Mouse (Mus musculus): ENCODE data around the gene Lmx1a. TPM values are rescaled to one million over a fixed set of nuclear protein-coding genes. Genes with fewer than 3 reads are reported as not detected.
A peak's percentile ranks its signal among the peaks of the same experiment; 100 is the strongest.

The Lmx1a gene
- polyA plus RNA-seq, 1 experiment from 2014 or later = 19.5 TPM

- no peak overlapping the region; the same call in 1 of the 2 replicates for H3K27ac ChIP-seq (replicated peaks)
- peaks cover 14% of the 10 kb centered on the region for H3K4me1 ChIP-seq
- peaks cover 75% of the 10 kb centered on the region for H3K27me3 ChIP-seq
- no peaks in the 10 kb centered on the region for H3K36me3 ChIP-seq
- H3K9me3 ChIP-seq = 0 out of 2 replicates have a peak, but pooled peaks cover 4% of the 10 kb centered on the region
- H3K4me2 ChIP-seq (replicated peaks) = no peak overlapping the region
- H3K9ac ChIP-seq (replicated peaks) = no peak overlapping the region
- WGBS = 24% methylated on average over 6 of the region's 6 CpGs
- no peak for ATAC-seq (ENCODE audit: low FRiP score, low read depth)
- H3K4me3 ChIP-seq = no peak overlapping the region
These were observed 10.7 kb downstream of the Lmx1a start for GRCm38 (mm10) chr1:167699706-167700105.

- no peak overlapping the region for H3K4me2 ChIP-seq (replicated peaks)
- no peak for ATAC-seq (ENCODE audit: low FRiP score, low read depth)
- H3K4me1 ChIP-seq = peaks cover 14% of the 10 kb centered on the region
- H3K9ac ChIP-seq (replicated peaks) = no peak overlapping the region
- no peak overlapping the region for H3K4me3 ChIP-seq
- peaks cover 75% of the 10 kb centered on the region for H3K27me3 ChIP-seq
- 0 out of 2 replicates have a peak, but pooled peaks cover 4% of the 10 kb centered on the region for H3K9me3 ChIP-seq
- H3K36me3 ChIP-seq = no peaks in the 10 kb centered on the region
- WGBS = under 1% methylated on average over 7 of the region's 7 CpGs
- no peak overlapping the region for H3K27ac ChIP-seq (replicated peaks)
These were observed 11.2 kb downstream of the Lmx1a start for GRCm38 (mm10) chr1:167700221-167700620.

DNA sequence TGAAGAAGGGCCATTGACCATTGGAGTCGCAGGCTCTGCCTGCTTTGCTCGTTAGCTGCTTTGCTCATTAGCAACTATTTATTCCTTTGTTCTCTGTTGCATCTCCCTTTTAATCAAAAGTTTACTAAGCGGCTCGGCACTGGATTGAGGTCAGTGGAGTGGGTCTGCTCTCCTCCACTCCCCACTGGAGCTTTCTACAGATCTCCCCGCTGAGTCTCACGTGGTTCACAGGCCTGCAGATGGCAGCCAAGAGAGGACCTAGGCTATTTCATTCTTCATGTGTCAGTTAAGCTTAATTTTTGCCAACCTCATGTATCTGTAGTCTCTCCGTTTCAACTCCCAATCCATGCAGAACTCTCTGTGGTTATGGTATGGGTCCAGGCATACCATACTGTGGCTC, 16.5 kb downstream of the Lmx1a start:
- peaks cover under 1% of the 10 kb centered on the region; the same call in 1 of the 2 replicates for H3K4me1 ChIP-seq
- ATAC-seq (ENCODE audit: low FRiP score, low read depth) = no peak
- H3K9me3 ChIP-seq = 0 out of 2 replicates have a peak, but pooled peaks cover 4% of the 10 kb centered on the region
- no peak overlapping the region for H3K9ac ChIP-seq (replicated peaks)
- WGBS = 84% methylated on average over 7 of the region's 7 CpGs
- H3K27me3 ChIP-seq = peaks cover 30% of the 10 kb centered on the region
- H3K36me3 ChIP-seq = no peaks in the 10 kb centered on the region
- no peak overlapping the region for H3K4me2 ChIP-seq (replicated peaks)
- H3K4me3 ChIP-seq = no peak overlapping the region
- no peak overlapping the region for H3K27ac ChIP-seq (replicated peaks)

DNA sequence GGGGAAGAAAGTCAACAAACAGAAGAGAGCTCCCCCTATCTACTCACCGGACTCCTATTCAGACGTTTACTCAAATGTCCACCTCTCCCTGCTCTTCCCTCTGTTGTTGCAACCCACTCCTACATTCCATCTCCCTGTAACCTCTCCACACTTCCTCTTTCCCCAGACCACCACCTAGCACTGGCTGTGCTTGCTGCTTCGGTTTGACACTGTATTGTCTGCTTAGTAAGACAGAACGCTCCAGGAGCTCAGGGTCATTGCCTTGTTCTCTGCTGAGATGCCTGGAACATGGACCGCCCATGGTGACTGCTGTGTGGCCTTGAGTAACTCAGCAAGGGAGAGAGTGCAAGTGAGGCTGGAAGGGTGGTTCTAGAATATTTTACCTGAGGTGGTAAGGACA, 19.7 kb downstream of the Lmx1a start:
- Histone ChIP-seq H3K9ac (replicated peaks) (no peak overlapping the region), H3K27ac (replicated peaks) (no peak overlapping the region), H3K4me1 (no peaks in the 10 kb centered on the region), H3K9me3 (no peaks in the 10 kb centered on the region), H3K27me3 (peaks cover 10% of the 10 kb centered on the region; the same call in 1 of the 2 replicates), H3K36me3 (no peaks in the 10 kb centered on the region), H3K4me3 (no peak overlapping the region), H3K4me2 (replicated peaks) (no peak overlapping the region)
- no peak for ATAC-seq (ENCODE audit: low FRiP score, low read depth)
- 72% methylated on average over 5 of the region's 5 CpGs for WGBS

GRCm38 (mm10) chr1:167715730-167716341, 26.8 kb downstream of the Lmx1a start:
- H3K36me3 ChIP-seq = no peaks in the 10 kb centered on the region
- no peaks in the 10 kb centered on the region for H3K9me3 ChIP-seq
- H3K27me3 ChIP-seq = peaks cover 13% of the 10 kb centered on the region; the same call in 1 of the 2 replicates
- H3K9ac ChIP-seq (replicated peaks) = no peak overlapping the region
- 21% methylated on average over 6 of the region's 6 CpGs for WGBS
- H3K4me1 ChIP-seq = peaks cover 14% of the 10 kb centered on the region; the same call in 1 of the 2 replicates
- H3K4me3 ChIP-seq = no peak overlapping the region
- ATAC-seq (ENCODE audit: low FRiP score, low read depth) = peak; percentile 77
- H3K27ac ChIP-seq (replicated peaks) = peak overlapping the region; percentile 46; the same call in 1 of the 2 replicates
- no peak overlapping the region for H3K4me2 ChIP-seq (replicated peaks)

- no peak overlapping the region for H3K9ac ChIP-seq (replicated peaks)
- H3K27me3 ChIP-seq = peaks cover 36% of the 10 kb centered on the region
- no peaks in the 10 kb centered on the region for H3K36me3 ChIP-seq
- H3K9me3 ChIP-seq = no peaks in the 10 kb centered on the region
- H3K27ac ChIP-seq (replicated peaks) = no peak overlapping the region
- no peak overlapping the region for H3K4me2 ChIP-seq (replicated peaks)
- H3K4me3 ChIP-seq = no peak overlapping the region
- 14% methylated on average over 6 of the region's 6 CpGs for WGBS
- ATAC-seq (ENCODE audit: low FRiP score, low read depth) = no peak
- H3K4me1 ChIP-seq = peaks cover 4% of the 10 kb centered on the region; the same call in 1 of the 2 replicates
These were observed 45.4 kb downstream of the Lmx1a start for GRCm38 (mm10) chr1:167734471-167734870.

DNA sequence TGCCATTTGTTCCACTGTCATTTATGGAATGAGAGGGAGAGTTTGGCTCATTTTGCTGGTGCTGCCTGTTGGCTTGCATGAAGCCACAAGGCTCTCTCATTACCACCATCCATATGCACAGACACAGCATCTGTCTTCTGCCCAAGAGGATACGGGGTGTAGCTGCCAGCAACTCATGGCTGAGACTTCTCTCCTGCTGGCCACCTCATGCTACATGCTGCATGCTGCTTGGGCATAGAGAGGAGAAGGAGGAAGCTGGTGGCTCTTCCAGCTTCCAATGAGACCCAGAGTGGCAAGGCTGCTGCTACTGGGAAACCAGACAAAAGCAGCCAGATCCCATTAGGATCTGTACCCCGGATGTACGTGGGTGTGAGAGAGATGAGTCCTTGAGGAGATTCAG, 47.8 kb downstream of the Lmx1a start:
- no peak overlapping the region for H3K4me2 ChIP-seq (replicated peaks)
- no peaks in the 10 kb centered on the region for H3K9me3 ChIP-seq
- H3K4me1 ChIP-seq = peaks cover 4% of the 10 kb centered on the region; the same call in 1 of the 2 replicates
- WGBS = 81% methylated on average over 3 of the region's 3 CpGs
- peaks cover 22% of the 10 kb centered on the region for H3K27me3 ChIP-seq
- no peaks in the 10 kb centered on the region for H3K36me3 ChIP-seq
- no peak overlapping the region for H3K9ac ChIP-seq (replicated peaks)
- no peak overlapping the region for H3K27ac ChIP-seq (replicated peaks)
- no peak for ATAC-seq (ENCODE audit: low FRiP score, low read depth)
- no peak overlapping the region for H3K4me3 ChIP-seq

- H3K27ac ChIP-seq (replicated peaks) = no peak overlapping the region
- H3K36me3 ChIP-seq = no peaks in the 10 kb centered on the region
These were observed 50.2 kb downstream of the Lmx1a start for GRCm38 (mm10) chr1:167739286-167739685.

GRCm38 (mm10) chr1:167746676-167747075, 57.6 kb downstream of the Lmx1a start:
- Histone ChIP-seq H3K27ac (replicated peaks) (no peak overlapping the region), H3K4me2 (replicated peaks) (no peak overlapping the region), H3K9ac (replicated peaks) (no peak overlapping the region), H3K4me3 (no peak overlapping the region), H3K36me3 (no peaks in the 10 kb centered on the region), H3K4me1 (no peaks in the 10 kb centered on the region), H3K9me3 (no peaks in the 10 kb centered on the region), H3K27me3 (peaks cover 12% of the 10 kb centered on the region; the same call in 1 of the 2 replicates)
- no peak for ATAC-seq (ENCODE audit: low FRiP score, low read depth)
- WGBS = 50% methylated on average over 6 of the region's 6 CpGs

More at GRCm38 (mm10) chr1:167739286-167739685, 50.2 kb downstream of the Lmx1a start:
- Histone ChIP-seq H3K4me2 (replicated peaks) (no peak overlapping the region), H3K9me3 (no peaks in the 10 kb centered on the region), H3K4me1 (0 out of 2 replicates have a peak, but pooled peaks cover 4% of the 10 kb centered on the region), H3K9ac (replicated peaks) (no peak overlapping the region), H3K27me3 (peaks cover 14% of the 10 kb centered on the region), H3K4me3 (no peak overlapping the region)
- WGBS = 83% methylated on average over 7 of the region's 7 CpGs
- ATAC-seq (ENCODE audit: low FRiP score, low read depth) = no peak

DNA sequence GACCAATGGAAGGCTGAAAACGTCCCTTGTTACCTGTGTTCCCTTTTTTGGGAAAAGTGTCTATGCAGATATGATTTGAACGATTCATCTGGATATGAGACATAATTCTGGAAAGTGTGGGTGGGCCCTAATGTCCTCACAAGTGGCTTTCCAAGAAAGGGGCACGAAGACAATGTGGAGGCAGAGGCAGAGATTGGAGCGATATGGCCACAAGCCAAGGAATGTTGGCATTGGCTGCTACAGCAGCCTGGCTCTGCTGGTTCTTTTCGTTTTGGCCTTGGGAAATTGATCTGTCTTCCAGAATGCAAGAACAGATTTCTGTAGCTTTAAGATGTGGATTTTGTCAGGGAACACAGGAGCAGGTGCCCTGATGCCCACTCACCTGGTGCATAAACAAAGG, 63.6 kb downstream of the Lmx1a start:
- peaks cover 69% of the 10 kb centered on the region for H3K27me3 ChIP-seq

GRCm38 (mm10) chr1:167754085-167754484, 65.0 kb downstream of the Lmx1a start:
- 82% methylated on average over 4 of the region's 4 CpGs for WGBS
- H3K4me2 ChIP-seq (replicated peaks) = no peak overlapping the region
- no peak for ATAC-seq (ENCODE audit: low FRiP score, low read depth)
- H3K27ac ChIP-seq (replicated peaks) = no peak overlapping the region
- H3K9me3 ChIP-seq = no peaks in the 10 kb centered on the region
- no peak overlapping the region for H3K9ac ChIP-seq (replicated peaks)
- peaks cover 10% of the 10 kb centered on the region for H3K4me1 ChIP-seq
- no peaks in the 10 kb centered on the region for H3K36me3 ChIP-seq
- H3K4me3 ChIP-seq = no peak overlapping the region
- H3K27me3 ChIP-seq = peaks cover 83% of the 10 kb centered on the region

More for the DNA sequence above, 63.6 kb downstream of the Lmx1a start:
- no peak overlapping the region for H3K4me3 ChIP-seq
- H3K27ac ChIP-seq (replicated peaks) = no peak overlapping the region
- H3K9ac ChIP-seq (replicated peaks) = no peak overlapping the region
- WGBS = 87% methylated on average over 5 of the region's 5 CpGs
- no peaks in the 10 kb centered on the region for H3K36me3 ChIP-seq
- no peak overlapping the region for H3K4me2 ChIP-seq (replicated peaks)
- ATAC-seq (ENCODE audit: low FRiP score, low read depth) = no peak
- H3K9me3 ChIP-seq = no peaks in the 10 kb centered on the region
- H3K4me1 ChIP-seq = peaks cover 8% of the 10 kb centered on the region

- Histone ChIP-seq H3K27ac (replicated peaks) (no peak overlapping the region), H3K4me2 (replicated peaks) (no peak overlapping the region), H3K9ac (replicated peaks) (no peak overlapping the region), H3K36me3 (no peaks in the 10 kb centered on the region), H3K27me3 (peaks cover 88% of the 10 kb centered on the region), H3K9me3 (no peaks in the 10 kb centered on the region), H3K4me1 (peaks cover 10% of the 10 kb centered on the region), H3K4me3 (no peak overlapping the region)
- whole genome bisulfite sequencing = 23% methylated on average over 14 of the region's 14 CpGs
- ATAC-seq (ENCODE audit: low FRiP score, low read depth) = no peak
These were observed 65.8 kb downstream of the Lmx1a start for GRCm38 (mm10) chr1:167754636-167755522.
